Mouse (Mus musculus) megakaryocyte, embryonic 14.5 days (primary cell): ENCODE measurements around the gene D630045J12Rik.

Experiments used
- FLI1 ChIP-seq: IDR thresholded peaks from 2 replicates; pipeline ENCODE4 v1.6.1; 2012; ENCODE audit warnings: low read length, inconsistent platforms, mixed read lengths
- GATA1 ChIP-seq: IDR thresholded peaks from 3 replicates; pipeline ENCODE4 v1.6.1; 2012; ENCODE audit warnings: mixed read lengths, low read length, inconsistent platforms, borderline replicate concordance

DNA sequence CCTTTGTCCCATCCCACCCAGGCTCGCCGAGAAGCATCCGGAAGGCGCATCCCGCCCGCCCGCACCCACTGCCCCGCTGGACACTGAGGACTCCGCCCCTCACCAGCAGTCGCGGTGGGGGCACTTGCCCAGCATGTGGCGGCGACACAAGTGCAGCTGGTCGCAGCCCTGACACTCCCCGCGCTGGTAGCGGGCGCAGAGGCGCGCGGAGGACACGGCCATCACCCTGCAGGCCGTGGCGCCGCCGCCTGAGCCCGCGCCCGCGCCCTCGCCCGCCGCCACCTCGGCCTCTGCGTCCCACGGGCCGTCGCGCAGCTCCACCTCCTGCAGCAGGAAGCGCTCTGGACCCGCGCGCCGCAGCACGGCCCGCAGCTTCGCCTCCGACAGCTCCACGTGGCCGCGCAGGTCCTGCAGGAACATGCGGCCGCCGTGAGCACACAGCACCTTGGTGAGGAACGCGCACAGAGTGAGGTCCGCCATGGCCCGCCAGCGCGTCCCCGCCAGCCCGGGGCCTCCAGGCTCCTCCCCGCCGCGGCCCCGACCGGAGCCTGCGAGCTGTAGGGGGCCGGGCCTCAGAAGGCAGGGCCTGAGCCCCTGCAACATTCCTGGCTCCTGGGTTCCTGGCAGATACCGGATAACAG lies 45.1 kb upstream of the D630045J12Rik start, which contains the start of gene Zc3hav1l:
- TF ChIP-seq GATA1 (no peak), FLI1 (no peak)
